Mouse (Mus musculus) MN1 (cell line): Measurements from ENCODE around the gene Clgn.
A peak's percentile ranks its signal among the peaks of the same experiment; 100 is the strongest.
"Not testable (repeated sequence)": the region's sequence is repeated elsewhere in the genome, so short reads cannot be mapped to it uniquely, and the experiment has no call there.

Experiments used
- DNase-seq: peaks from one replicate; pipeline ENCODE4 v3.0.0-alpha.2; 2016; ENCODE audit warnings: low spot score

Clgn gene

DNA sequence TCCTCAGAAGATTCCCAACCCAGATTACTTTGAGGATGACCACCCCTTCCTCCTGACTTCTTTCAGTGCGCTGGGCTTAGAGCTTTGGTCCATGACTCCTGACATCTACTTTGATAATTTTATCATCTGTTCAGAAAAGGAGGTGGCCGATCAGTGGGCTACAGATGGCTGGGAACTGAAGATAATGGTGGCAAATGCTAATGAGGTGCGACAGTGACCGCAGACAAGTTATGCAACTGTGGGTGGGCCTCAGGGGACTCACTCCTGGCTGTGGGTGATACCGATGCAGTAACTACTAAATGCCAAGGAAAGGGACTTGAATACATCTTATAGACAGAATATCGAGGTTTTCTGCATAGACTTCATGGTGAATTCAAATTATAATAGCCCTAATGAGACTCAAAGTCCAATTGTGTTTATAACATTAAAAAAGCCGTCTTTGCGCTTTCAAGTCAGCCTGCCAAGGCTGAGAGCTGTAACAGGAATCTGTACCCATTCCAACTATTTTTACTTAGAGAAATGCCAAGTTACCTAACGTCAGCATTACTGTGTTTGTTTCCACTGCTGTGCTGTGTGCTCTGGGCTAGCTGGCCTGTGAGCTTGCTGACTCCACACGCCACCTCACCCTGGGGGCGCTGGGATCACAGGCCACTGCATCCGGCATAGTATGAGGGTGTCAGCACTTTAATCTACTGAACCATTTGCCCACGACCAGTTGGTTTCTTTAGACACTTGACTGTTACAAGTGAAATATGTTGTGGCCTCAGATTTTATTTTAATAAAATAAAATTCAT lies 33.6 kb downstream of the Clgn start:
- no peak for DNase-seq

- no peak for DNase-seq
These were observed 35.5 kb downstream of the Clgn start for GRCm38 (mm10) chr8:83425202-83425601.

GRCm38 (mm10) chr8:83426104-83426759 lies 36.6 kb downstream of the Clgn start:
- DNase-seq = no peak

DNA sequence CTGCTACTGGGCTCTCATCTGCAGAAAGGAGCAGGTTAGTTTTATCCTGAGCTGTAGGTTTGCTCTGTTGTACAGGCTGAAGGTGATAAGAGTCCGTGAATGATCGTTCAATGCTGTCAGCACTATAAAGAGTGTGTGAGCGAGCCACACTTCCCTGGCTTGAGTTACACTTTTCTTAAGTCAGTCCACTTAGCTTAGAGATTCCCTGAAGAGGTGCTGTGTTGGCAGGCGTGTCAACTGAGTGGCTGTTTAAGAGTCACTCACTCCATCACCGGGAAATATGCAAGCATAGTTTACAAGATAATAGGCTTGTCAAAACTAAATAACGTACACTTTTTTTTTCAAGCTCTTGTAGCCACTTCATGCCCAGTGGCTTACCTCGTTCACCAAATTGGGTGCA lies 37.3 kb downstream of the Clgn start:
- no peak for DNase-seq

DNA sequence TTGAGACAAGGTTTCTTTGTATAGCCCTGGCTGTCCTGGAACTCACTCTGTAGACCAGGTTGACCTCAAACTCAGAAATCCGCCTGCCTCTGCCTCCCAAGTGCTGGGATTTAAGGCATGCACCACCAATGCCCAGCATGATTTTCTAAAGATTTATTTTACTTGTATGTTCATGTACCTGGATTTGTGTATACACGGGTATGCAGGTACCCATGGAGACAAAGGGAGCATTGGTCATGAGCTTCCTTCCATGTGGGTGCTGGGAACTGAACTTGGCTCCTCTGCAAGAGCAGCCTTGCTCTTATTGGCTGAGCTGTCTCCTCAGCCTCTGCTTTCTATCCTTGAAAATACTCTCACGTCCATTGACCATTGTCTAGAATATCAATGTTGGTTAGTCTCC lies 39.0 kb downstream of the Clgn start:
- not testable (repeated sequence) for DNase-seq

GRCm38 (mm10) chr8:83429071-83429524 lies 39.4 kb downstream of the Clgn start:
- DNase-seq = no peak

- DNase-seq = no peak
These were observed 47.4 kb downstream of the Clgn start for GRCm38 (mm10) chr8:83437077-83437476.

DNA sequence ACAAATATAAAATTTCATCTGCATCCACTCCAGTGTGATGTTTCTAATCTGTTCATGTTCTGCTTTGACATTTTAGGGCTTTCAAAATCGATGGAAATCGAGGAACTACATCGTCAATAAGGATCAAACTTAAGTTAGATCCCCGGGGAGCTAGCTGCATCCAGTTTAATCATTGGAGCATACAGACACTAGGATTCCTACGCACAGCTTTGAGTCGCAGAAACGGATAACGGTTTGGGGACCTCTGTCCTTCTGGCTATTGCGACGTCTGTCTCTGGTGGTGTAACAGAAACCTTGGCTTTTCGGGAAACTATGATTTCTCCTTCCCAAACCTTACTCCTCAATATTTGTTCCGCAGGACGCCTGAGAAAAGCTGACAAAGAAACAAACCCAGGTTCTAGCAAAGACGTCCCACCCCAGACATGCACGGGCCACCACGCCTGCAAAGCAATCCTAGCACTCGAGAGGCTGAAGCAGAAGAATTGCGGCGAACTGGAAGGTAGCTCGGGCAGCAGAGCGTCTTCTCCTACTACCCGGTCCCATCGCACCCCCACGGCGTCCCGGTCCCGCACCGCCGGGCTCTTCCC lies 52.1 kb downstream of the Clgn start:
- no peak for DNase-seq

DNA sequence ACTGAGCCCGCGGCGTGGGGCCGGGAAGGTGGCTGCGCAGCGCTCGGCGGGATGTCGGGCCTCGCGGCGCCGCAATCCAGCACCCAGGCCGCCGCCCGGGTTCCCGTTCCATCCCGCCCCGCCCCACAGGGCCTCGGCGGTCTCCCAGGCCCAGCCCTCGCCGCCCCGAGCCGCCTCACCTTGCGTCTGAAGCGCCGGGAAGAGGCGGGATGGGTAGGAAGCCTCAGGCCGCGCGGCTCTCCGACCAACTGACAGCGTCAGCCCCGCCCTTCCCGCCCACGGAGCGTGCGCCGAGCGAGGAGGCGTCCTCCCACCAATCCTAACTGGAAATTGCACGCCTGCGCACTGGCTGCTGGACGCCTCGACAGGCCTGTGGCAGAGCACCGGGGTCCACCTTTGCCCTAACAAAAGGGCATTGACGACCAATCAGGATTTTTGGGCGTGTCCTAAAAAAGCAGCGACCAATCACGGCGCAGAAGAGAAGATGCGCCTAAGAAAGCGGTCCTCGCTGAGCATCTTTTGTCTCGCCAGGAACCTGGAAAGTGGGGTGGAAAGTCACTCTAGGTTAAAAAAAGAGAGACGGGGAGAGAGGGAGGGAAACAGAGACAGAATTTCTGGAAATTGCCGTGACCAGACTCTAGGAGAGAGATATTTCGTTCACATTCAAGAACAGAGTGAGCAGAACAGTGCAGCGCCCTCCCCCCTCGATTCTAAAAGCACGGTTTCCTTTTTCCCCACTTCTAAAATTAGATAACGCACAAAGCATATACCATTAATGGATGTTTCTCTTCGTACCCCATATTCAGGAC lies 52.8 kb downstream of the Clgn start:
- peak; percentile 99 for DNase-seq

- peak; percentile 35 for DNase-seq
These were observed 53.4 kb downstream of the Clgn start for GRCm38 (mm10) chr8:83443052-83443400.

- peak; percentile 28 for DNase-seq
These were observed 60.3 kb downstream of the Clgn start for GRCm38 (mm10) chr8:83449960-83450359.

- peak; percentile 58 for DNase-seq
These were observed 61.4 kb downstream of the Clgn start for GRCm38 (mm10) chr8:83451056-83451455.

DNA sequence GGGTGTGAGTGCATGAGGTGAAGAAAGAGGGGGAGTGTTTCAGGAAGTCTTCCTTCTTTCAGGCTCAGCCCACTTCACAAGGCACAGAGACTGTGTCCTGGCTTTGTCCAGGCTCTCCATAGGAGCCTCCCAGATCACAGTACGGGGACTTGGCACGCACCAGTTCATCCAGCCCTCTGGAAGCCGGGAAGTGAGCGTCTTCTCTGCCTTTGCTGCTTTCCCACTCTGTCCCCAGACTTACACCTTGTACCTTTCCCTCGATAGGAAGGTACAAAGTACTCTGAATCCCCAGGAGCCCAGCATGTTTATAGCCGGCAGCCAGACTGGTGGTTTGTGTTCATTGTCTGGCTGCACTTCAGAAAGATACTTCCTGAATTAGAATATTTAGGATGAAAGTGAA lies 67.5 kb downstream of the Clgn start:
- no peak for DNase-seq

- DNase-seq = no peak
These were observed 68.6 kb downstream of the Clgn start, which contains the start of gene Scoc for GRCm38 (mm10) chr8:83458222-83458621. TSS of gene Scoc (minus strand) at chr8:83458391.

- no peak for DNase-seq
These were observed 69.9 kb downstream of the Clgn start for GRCm38 (mm10) chr8:83459606-83460005.
